Mouse (Mus musculus): ENCODE measurements around the gene Idh1. TPM values are rescaled to one million over a fixed set of nuclear protein-coding genes. Genes with fewer than 3 reads are reported as not detected.

Gene Idh1
- polyA plus RNA-seq, 1 experiment: 236 TPM

GRCm38 (mm10) chr1:65113536-65114172 is 72.6 kb downstream of the Idh1 start:
- no peak for DNase-seq (ENCODE audit: low spot score)

GRCm38 (mm10) chr1:65112807-65113196 is 73.5 kb downstream of the Idh1 start:
- no peak for DNase-seq (ENCODE audit: low spot score)

GRCm38 (mm10) chr1:65112031-65112806 is 74.1 kb downstream of the Idh1 start:
- DNase-seq (ENCODE audit: low spot score): no peak

- DNase-seq (ENCODE audit: low spot score): no peak
Measured at GRCm38 (mm10) chr1:65109756-65110435, 76.4 kb downstream of the Idh1 start.

- no peak for DNase-seq (ENCODE audit: low spot score)
Measured at GRCm38 (mm10) chr1:65109196-65109595, 77.1 kb downstream of the Idh1 start.

Other genes with a start within 250 kb of the Idh1 start
- 4.1 and 5.2 TPM in 2 replicates for gene Plekhm3, start 229.7 kb downstream of the Idh1 start, polyA plus RNA-seq (2012; rRNA removed)
- gene Akr1cl, start 153.7 kb downstream of the Idh1 start, polyA plus RNA-seq (2012; rRNA removed): not detected in 2 replicates
- not detected in 2 replicates for gene Cryge, start 135.4 kb downstream of the Idh1 start, polyA plus RNA-seq (2012; rRNA removed)
- not detected in 2 replicates for gene Crygd, start 123.0 kb downstream of the Idh1 start, polyA plus RNA-seq (2012; rRNA removed)
- gene Crygc, start 112.8 kb downstream of the Idh1 start, polyA plus RNA-seq (2012; rRNA removed): not detected in 2 replicates
- gene Crygb, start 104.2 kb downstream of the Idh1 start, polyA plus RNA-seq (2012; rRNA removed): not detected in 2 replicates
- not detected in 2 replicates for gene Cryga, start 83.1 kb downstream of the Idh1 start, polyA plus RNA-seq (2012; rRNA removed)
- not detected in 2 replicates for gene Gm28845, start 66.9 kb downstream of the Idh1 start, polyA plus RNA-seq (2012; rRNA removed)
- gene D630023F18Rik, start 63.3 kb downstream of the Idh1 start, polyA plus RNA-seq (2012; rRNA removed): 3.3 and 4.7 TPM in 2 replicates
- 7.5 and 8.0 TPM in 2 replicates for gene Pikfyve, start 183 bp upstream of the Idh1 start, polyA plus RNA-seq (2012; rRNA removed)
- 0.04 TPM in 1 of 2 replicates, not detected in the other for gene Pth2r, start 95.6 kb upstream of the Idh1 start, polyA plus RNA-seq (2012; rRNA removed)

Data from urinary bladder, adult 2 months (tissue).